Mouse (Mus musculus) heart, embryonic 13.5 days (tissue): Measurements from ENCODE around the gene Ccs. TPM values are rescaled to one million over a fixed set of nuclear protein-coding genes. Genes with fewer than 3 reads are reported as not detected.
A peak's percentile ranks its signal among the peaks of the same experiment; 100 is the strongest.
"Not testable (repeated sequence)": the region's sequence is repeated elsewhere in the genome, so short reads cannot be mapped to it uniquely, and the experiment has no call there.

Experiments
- ATAC-seq: fragments of 200-750 bp; cut with Nextera tagmentation; 2 replicates; pipeline ENCODE4 v1.8.0; 2017; ENCODE audit warnings: moderate TSS enrichment; ENCODE audit not compliant: insufficient number of reproducible peaks, low FRiP score, low TSS enrichment; ENCODE audit errors: extremely low read depth
- H3K27ac ChIP-seq: fragments of 300-500 bp; sonication (generic); replicated peaks from 2 replicates; pipeline ENCODE4 v1.5.1; 2015; ENCODE audit warnings: moderate library complexity, mild to moderate bottlenecking, inconsistent platforms
- H3K27me3 ChIP-seq: fragments of 300-500 bp; sonication (generic); replicated peaks from 2 replicates; pipeline ENCODE4 v1.6.1; 2015; ENCODE audit warnings: mild to moderate bottlenecking, inconsistent platforms
- H3K36me3 ChIP-seq: fragments of 300-500 bp; sonication (generic); 2 replicates; pipeline ENCODE4 v1.6.1; 2015; ENCODE audit warnings: mild to moderate bottlenecking, inconsistent platforms
- H3K4me1 ChIP-seq: fragments of 300-500 bp; sonication (generic); 2 replicates; pipeline ENCODE4 v1.6.1; 2015; ENCODE audit warnings: inconsistent platforms
- H3K4me2 ChIP-seq: fragments of 300-500 bp; sonication (generic); 2 replicates; pipeline ENCODE4 v1.6.1; 2015; ENCODE audit warnings: inconsistent platforms, mild to moderate bottlenecking, moderate library complexity
- H3K4me3 ChIP-seq: fragments of 300-500 bp; sonication (generic); 2 replicates; pipeline ENCODE4 v1.5.1; 2015; ENCODE audit warnings: moderate library complexity, mild to moderate bottlenecking, inconsistent platforms
- H3K9ac ChIP-seq: fragments of 300-500 bp; sonication (generic); 2 replicates; pipeline ENCODE4 v1.6.1; 2015; ENCODE audit warnings: inconsistent platforms, mild to moderate bottlenecking, moderate library complexity
- H3K9me3 ChIP-seq: fragments of 300-500 bp; sonication (generic); 2 replicates; pipeline ENCODE4 v1.6.1; 2016; ENCODE audit warnings: inconsistent platforms
- WGBS: fragments of 180-500 bp; shearing (Covaris S2); methylation state at CpG from one replicate; pipeline ENCODE4 v1.1.7; 2015; ENCODE audit warnings: mixed read lengths; 5-methylcytosine and 5-hydroxymethylcytosine counted together
- polyA plus RNA-seq: library from polyadenylated mRNA; unstranded; fragments of >200 nt; fragmentation: Nextera tagmentation; extraction: Ambion mirVana; gene quantifications from 2 replicates; pipeline ENCODE4 v1.2.1, GENCODE M21; 2015

Gene Ccs
- polyA plus RNA-seq, 1 experiment from 2014 or later = 40.7 TPM

GRCm38 (mm10) chr19:4836096-4836495 is 3.0 kb downstream of the Ccs start:
- H3K4me2 ChIP-seq = no peak overlapping the region
- no peak for ATAC-seq

GRCm38 (mm10) chr19:4833977-4834376 is 5.2 kb downstream of the Ccs start:
- 78% methylated on average over 8 of the region's 8 CpGs for WGBS
- ATAC-seq = no peak
- H3K36me3 ChIP-seq = peaks cover 36% of the 10 kb centered on the region
- H3K4me2 ChIP-seq = no peak overlapping the region
- H3K4me1 ChIP-seq = peaks cover 11% of the 10 kb centered on the region
- H3K9ac ChIP-seq = no peak overlapping the region
- H3K27ac ChIP-seq = no peak overlapping the region
- H3K4me3 ChIP-seq = no peak overlapping the region
- no peaks in the 10 kb centered on the region for H3K27me3 ChIP-seq
- H3K9me3 ChIP-seq = no peaks in the 10 kb centered on the region

More at GRCm38 (mm10) chr19:4836096-4836495, 3.0 kb downstream of the Ccs start:
- Histone ChIP-seq H3K36me3 (peaks cover 23% of the 10 kb centered on the region), H3K4me3 (no peak overlapping the region), H3K27me3 (peaks cover 17% of the 10 kb centered on the region), H3K27ac (no peak overlapping the region), H3K4me1 (peaks cover 17% of the 10 kb centered on the region), H3K9me3 (no peaks in the 10 kb centered on the region), H3K9ac (no peak overlapping the region)
- WGBS = 87% methylated on average over 2 of the region's 2 CpGs

DNA sequence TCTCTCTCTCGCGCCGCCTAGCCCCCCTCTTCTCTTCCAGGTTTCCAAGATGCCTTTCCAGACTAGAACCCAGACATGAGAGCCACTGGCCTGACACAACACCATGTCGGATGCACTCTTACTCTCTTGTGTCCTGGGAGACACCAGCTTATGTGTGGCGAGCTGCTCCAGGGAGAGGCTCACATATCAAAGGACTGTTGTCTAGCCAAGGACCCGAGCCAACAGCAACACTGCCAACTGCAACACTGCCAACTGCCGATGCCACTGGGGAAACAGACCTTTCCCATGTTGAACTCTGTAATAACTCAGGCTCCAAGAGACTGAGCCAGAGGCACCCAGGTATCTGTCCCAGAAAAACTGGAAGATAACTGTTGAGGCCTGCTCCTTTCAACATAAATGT is 10.0 kb downstream of the Ccs start:
- Histone ChIP-seq H3K9me3 (no peaks in the 10 kb centered on the region), H3K4me1 (no peaks in the 10 kb centered on the region), H3K27me3 (no peaks in the 10 kb centered on the region), H3K4me3 (no peak overlapping the region), H3K27ac (no peak overlapping the region), H3K4me2 (no peak overlapping the region), H3K9ac (no peak overlapping the region), H3K36me3 (peaks cover 69% of the 10 kb centered on the region)
- no peak for ATAC-seq
- WGBS = 58% methylated on average over 7 of the region's 7 CpGs

- Histone ChIP-seq H3K4me1 (no peaks in the 10 kb centered on the region), H3K9me3 (no peaks in the 10 kb centered on the region), H3K9ac (no peak overlapping the region), H3K4me3 (no peak overlapping the region), H3K27ac (no peak overlapping the region), H3K27me3 (no peaks in the 10 kb centered on the region), H3K4me2 (no peak overlapping the region), H3K36me3 (peaks cover 71% of the 10 kb centered on the region)
- ATAC-seq = no peak
- WGBS = 52% methylated on average over 16 of the region's 16 CpGs
Observed at GRCm38 (mm10) chr19:4828444-4829114, 10.6 kb downstream of the Ccs start.

DNA sequence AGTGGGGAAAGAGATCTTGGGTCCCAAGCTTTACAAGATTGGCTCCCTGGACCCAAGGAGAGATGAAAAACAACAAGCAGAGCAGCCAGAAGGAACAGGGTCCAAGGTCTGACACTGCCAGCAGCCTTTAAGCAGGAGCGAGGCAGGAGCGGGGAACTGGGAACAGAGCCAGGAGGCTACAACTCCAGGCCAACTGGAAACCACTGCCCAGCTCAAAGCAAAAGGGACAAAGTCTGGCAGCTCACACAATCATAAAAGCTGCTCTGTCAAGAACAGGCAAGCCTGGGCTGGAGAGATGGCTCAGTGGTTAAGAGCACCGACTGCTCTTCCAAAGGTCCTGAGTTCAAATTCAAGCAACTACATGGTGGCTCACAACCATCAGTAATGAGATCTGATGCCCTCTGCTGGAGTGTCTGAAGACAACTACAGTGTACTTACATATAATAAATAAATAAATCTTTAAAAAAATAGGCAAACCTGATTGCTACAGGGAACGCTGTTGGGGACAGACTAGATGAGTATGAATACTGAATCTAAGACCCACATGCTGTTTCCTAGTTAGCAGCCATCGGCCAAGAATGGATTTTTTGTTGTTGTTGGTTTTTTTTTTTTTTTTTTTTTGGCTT is 18.3 kb downstream of the Ccs start:
- H3K27ac ChIP-seq = no peak overlapping the region
- H3K4me2 ChIP-seq = no peak overlapping the region
- no peaks in the 10 kb centered on the region for H3K27me3 ChIP-seq
- WGBS = 60% methylated on average over 5 of the region's 5 CpGs
- no peak overlapping the region for H3K9ac ChIP-seq
- H3K36me3 ChIP-seq = peaks cover 18% of the 10 kb centered on the region
- H3K9me3 ChIP-seq = no peaks in the 10 kb centered on the region
- ATAC-seq = no peak
- no peak overlapping the region for H3K4me3 ChIP-seq
- H3K4me1 ChIP-seq = 0 out of 2 replicates have a peak, but pooled peaks cover 5% of the 10 kb centered on the region

DNA sequence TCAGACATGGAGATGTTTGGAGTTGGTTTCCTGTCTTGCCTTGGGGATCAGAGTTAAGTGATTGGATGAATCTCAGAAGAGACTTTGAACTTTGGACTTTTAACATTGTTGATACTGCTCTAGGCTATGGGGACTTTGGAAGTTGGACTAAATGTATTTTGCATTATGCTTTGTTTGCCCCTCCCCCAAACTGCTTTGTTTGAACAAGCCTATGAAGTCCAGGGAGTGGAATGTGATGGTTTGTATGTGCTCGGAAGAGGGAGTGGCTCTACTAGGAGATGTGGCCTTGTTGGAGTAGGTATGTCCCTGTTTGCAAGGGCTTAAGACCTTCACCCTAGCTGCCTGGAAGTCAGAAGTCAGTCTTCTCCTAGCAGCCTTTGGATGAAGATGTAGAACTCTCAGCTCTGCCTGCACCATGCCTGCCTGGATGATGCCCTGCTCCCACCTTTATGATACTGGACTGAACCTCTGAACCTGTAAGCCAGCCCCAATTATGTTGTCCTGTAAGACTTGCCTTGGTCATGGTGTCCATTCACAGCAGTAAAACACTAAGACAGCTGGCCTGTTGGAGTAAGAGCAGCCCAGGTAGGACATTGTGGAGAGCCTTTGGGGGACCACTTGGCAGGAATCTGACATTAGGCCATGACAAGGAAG is 21.8 kb downstream of the Ccs start:
- H3K4me2 ChIP-seq = no peak overlapping the region
- WGBS = 60% methylated on average over 1 of the region's 1 CpGs
- H3K9me3 ChIP-seq = no peaks in the 10 kb centered on the region
- no peak overlapping the region for H3K4me3 ChIP-seq
- H3K27me3 ChIP-seq = no peaks in the 10 kb centered on the region
- ATAC-seq = no peak
- no peak overlapping the region for H3K27ac ChIP-seq
- H3K9ac ChIP-seq = no peak overlapping the region
- 0 out of 2 replicates have a peak, but pooled peaks cover 6% of the 10 kb centered on the region for H3K4me1 ChIP-seq
- no peaks in the 10 kb centered on the region for H3K36me3 ChIP-seq

- no peak overlapping the region for H3K9ac ChIP-seq
- no peak overlapping the region for H3K4me3 ChIP-seq
- no peak overlapping the region for H3K4me2 ChIP-seq
- no peak for ATAC-seq
- H3K27me3 ChIP-seq = no peaks in the 10 kb centered on the region
- H3K9me3 ChIP-seq = no peaks in the 10 kb centered on the region
- H3K27ac ChIP-seq = no peak overlapping the region
- WGBS = 73% methylated on average over 6 of the region's 6 CpGs
- no peaks in the 10 kb centered on the region for H3K36me3 ChIP-seq
- H3K4me1 ChIP-seq = peaks cover 23% of the 10 kb centered on the region
Observed at GRCm38 (mm10) chr19:4813015-4813414, 26.1 kb downstream of the Ccs start.

DNA sequence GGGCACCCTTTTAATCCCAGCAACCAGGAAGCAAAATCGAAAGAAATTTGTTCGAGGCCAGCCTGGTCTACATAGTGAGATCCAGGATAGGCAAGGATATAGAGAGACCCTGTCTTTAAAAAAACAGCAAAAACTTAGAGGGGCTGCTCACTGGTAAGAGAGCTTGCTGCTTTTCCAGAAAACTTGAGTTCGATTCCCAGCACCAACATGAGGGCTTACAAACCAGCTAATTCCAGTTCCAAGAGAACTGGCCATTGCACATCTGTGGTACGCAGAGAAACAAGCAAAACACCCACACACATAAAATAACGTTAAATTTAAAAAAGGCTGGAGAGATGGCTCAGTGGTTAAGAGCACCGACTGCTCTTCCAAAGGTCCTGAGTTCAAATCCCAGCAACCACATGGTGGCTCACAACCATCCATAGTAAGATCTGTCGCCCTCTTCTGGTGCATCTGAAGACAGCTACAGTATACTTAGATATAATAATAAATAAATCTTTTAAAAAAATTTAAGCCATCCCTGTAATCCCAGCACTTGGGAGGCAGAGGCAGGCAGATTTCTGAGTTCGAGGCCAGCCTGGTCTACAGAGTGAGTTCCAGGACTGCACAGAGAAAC is 26.7 kb downstream of the Ccs start:
- H3K4me3 ChIP-seq = peak overlapping the region; percentile 94
- not testable (repeated sequence) for H3K9me3 ChIP-seq, H3K27me3 ChIP-seq, ATAC-seq, H3K36me3 ChIP-seq
- 70% methylated on average over 8 of the region's 8 CpGs for WGBS
- H3K9ac ChIP-seq = peak overlapping the region; percentile 90
- peak overlapping the region; percentile 96 for H3K27ac ChIP-seq
- H3K4me1 ChIP-seq = peaks cover 28% of the 10 kb centered on the region
- peak overlapping the region; percentile 96 for H3K4me2 ChIP-seq

DNA sequence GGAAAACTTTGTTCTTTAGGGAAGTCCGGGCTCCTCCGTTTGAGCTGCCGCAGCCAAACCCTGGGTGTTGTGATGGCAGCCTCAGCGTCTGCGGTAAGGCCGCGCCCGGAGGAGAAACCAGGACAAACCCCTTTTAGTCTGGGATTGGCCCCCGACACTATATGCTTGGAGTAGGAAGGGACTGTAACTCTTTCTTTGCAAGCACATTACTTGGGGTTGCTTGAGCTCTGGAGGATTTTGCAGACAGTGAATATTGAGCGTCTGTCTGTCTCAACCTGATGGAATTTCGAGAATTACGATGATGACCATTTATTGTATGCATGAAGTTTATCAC is 27.3 kb downstream of the Ccs start:
- Histone ChIP-seq H3K9me3 (no peaks in the 10 kb centered on the region), H3K27me3 (no peaks in the 10 kb centered on the region), H3K27ac (peak overlapping the region; percentile 96), H3K36me3 (0 out of 2 replicates have a peak, but pooled peaks cover 5% of the 10 kb centered on the region), H3K4me2 (peak overlapping the region; percentile 96), H3K9ac (peak overlapping the region; percentile 90), H3K4me3 (peak overlapping the region; percentile 94), H3K4me1 (peaks cover 28% of the 10 kb centered on the region)
- ATAC-seq = no peak
- WGBS = 5% methylated on average over 12 of the region's 12 CpGs

DNA sequence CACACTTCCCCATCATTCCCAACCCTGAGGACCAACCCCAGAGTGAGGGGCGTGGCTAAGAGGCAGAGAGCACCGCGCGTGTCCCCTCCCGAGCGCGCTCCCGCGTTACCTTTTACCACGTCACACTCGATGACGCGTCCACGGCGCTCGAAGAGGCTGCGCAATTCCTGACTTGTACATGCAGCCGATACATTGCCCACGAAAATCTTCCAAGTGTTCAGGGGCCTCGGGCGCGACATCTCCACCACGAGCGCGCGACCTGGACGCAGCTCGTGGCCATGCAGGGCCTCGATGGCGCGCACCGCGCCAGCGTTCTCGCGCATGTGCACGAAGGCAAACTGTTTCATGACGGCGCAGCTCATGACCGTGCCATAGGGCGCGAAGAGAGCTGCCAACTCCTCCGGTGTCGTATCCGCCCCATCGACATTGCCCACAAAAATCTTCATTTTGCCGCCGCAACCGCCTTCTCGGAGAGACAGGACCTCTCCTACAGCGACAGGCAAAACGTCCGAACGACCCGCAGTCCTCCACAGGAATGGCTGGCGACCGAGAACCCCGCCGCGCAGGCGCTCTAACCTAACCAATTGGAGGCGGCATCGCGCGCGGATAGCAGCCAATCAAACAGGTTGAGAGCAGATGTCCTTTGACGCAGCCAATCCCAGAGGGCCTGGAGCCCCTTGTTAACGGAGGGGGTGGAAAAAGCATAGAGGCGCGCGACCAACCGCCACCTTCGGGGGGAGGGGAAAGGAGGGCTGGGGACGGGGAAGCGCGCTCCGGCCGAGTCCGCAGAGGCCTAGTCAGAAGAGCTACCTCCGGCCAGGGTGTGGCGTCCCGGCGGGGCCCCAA is 27.8 kb downstream of the Ccs start, which contains the start of the genes Gm21992 and Rbm14:
Gene Gm21992 (minus strand): TSS at position 550 of the 846 bp plus-strand sequence.
Gene Rbm14 (minus strand): TSS at position 572 of the 846 bp plus-strand sequence.
- Histone ChIP-seq H3K4me1 (peaks cover 33% of the 10 kb centered on the region), H3K4me2 (peak within 1 kb of the TSS; percentile 96), H3K9ac (peak within 1 kb of the TSS; percentile 93), H3K27me3 (no peaks in the 10 kb centered on the region), H3K9me3 (no peaks in the 10 kb centered on the region), H3K27ac (peak within 1 kb of the TSS; percentile 96), H3K4me3 (peak within 1 kb of the TSS; percentile 94), H3K36me3 (0 out of 2 replicates have a peak, but pooled peaks cover 10% of the 10 kb centered on the region)
- under 1% methylated on average over 83 of the region's 83 CpGs for WGBS
- peak; percentile 94 for ATAC-seq
